Mouse (Mus musculus) left cerebral cortex, adult 2 months (tissue): ENCODE data around the gene Ctss. TPM values are rescaled to one million over a fixed set of nuclear protein-coding genes. Genes with fewer than 3 reads are reported as not detected.

Experiments used
- DNase-seq, 2 experiments: peaks; one replicate each; pipeline ENCODE4 v3.0.0; 2021 to 2022; ENCODE audit warnings: low spot score in 2 of 2, mixed read lengths in 1 of 2; ENCODE audit errors: extremely low spot score in 1 of 2
- H3K27ac ChIP-seq: fragments of 200-600 bp; 2 replicates; pipeline ENCODE4 v1.8.1; 2022
- H3K4me3 ChIP-seq: fragments of 200-600 bp; 2 replicates; pipeline ENCODE4 v1.8.1; 2022
- CTCF ChIP-seq: fragments of 200-600 bp; IDR thresholded peaks from 2 replicates; pipeline ENCODE4 v1.8.1; 2022; ENCODE audit warnings: antibody characterized with exemption, mild to moderate bottlenecking, moderate library complexity
- intact Hi-C: fragments of 180-260 bp; cut with DNase I; formaldehyde crosslinking; loops from one replicate; pipeline ENCODE4 v1.15.1; 2025
- total RNA-seq, 2 experiments: library from RNA; stranded (reverse); gene quantifications; 2 replicates each; pipeline ENCODE4 v1.2.3; 2021

The Ctss gene
- total RNA-seq, 2 experiments from 2014 or later = 55.2 to 56.9 TPM

DNA sequence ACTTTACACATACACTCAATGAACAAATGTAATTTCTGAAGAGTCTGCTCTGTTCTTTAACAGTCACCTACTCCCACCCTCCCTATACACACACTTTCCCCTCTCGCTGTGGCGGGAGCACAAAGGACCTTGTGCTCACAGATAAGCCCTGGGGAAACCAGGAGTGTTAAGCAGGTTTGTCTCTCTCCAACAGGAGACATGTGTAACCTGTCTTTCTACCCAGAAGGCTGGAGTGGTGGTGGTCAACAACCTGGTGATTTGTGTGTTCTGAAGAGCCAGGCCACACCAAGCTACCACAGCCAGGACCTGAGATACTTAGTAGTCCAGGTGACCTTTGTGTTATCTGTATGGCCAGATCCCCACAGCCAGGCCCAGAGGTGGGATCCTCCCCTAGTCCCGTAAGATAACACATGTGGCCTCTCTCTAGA, 10.0 kb upstream of the Ctss start:
- DNase-seq = no peak
- Histone ChIP-seq H3K27ac (no peak overlapping the region), H3K4me3 (no peak overlapping the region)
- intact Hi-C loops = loop anchor here (1.0 to 5.0 kb wide), 2 partner anchors 72 to 156 kb away; partner anchors contain the start of gene Golph3l
- no peak for TF ChIP-seq CTCF

DNA sequence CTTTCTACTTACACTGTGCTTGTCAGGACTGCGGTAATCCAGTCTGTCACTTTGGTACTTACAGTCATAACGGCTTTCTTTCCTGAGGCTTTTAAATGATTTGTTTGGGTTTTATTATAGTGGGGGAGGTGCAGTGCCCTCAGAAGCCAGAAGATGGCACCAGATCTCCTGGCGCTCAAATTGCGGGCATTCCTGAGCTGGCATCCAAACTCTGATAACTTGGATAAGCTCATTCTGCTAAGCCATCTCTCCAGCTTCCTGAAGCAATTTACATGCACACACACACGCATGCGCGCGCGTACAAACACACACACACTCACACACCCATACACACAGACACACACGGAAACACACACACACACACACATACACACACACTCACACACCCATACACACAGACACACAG, 9.1 kb upstream of the Ctss start:
- Histone ChIP-seq H3K4me3 (no peak overlapping the region), H3K27ac (no peak overlapping the region)
- TF ChIP-seq CTCF = peak; percentile 89
- intact Hi-C loops = loop anchor here (1.0 to 5.0 kb wide), 2 partner anchors 71 to 155 kb away; partner anchors contain the start of gene Golph3l
- peak; percentile 69 to 73 for DNase-seq

DNA sequence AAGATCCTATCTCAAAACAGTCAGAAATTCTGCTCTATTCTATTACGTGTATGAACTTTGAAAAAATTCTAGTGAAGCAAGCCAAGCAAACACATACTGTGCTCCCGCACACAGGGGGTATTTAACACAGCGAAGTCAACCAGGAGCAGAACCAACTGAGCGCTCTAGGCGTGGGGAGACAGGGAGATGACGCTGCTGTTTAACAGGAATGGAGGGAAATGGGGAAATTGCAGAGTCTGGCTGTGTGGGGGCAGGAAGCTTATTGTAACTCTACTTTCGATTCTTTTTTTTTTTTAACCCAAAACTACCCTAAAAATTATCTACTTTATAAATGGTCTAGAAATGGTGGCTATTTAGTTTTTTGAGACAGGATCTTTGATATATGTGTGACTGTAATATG, 7.7 kb upstream of the Ctss start:
- H3K4me3 ChIP-seq = no peak overlapping the region
- H3K27ac ChIP-seq = no peak overlapping the region
- no peak for DNase-seq
- intact Hi-C loops = loop anchor here (5.0 kb wide), 1 partner anchor 153 kb away; no protein-coding TSS in a partner anchor
- no peak for TF ChIP-seq CTCF

DNA sequence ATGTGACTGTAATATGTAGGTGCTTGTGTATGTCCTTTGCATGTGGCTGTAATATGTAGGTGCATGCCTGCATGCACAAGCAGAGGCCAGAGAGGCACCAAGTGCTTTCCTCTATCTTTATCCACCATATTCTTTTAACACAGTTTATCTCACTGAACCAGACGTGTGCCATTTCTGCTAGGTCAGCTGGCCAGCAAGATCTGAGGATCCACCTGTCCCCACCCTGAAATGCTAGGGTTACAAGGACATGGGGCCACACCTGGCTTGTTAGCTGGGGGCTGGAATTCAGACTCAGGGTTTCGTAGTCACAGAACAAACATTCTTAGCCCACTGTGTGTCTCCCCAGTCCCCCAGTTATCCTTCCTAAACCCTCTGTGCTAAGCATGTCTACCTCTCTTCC, 7.3 kb upstream of the Ctss start:
- Histone ChIP-seq H3K27ac (no peak overlapping the region), H3K4me3 (no peak overlapping the region)
- TF ChIP-seq CTCF = no peak
- DNase-seq = no peak
- intact Hi-C loops = loop anchor here (5.0 kb wide), 1 partner anchor 153 kb away; no protein-coding TSS in a partner anchor

DNA sequence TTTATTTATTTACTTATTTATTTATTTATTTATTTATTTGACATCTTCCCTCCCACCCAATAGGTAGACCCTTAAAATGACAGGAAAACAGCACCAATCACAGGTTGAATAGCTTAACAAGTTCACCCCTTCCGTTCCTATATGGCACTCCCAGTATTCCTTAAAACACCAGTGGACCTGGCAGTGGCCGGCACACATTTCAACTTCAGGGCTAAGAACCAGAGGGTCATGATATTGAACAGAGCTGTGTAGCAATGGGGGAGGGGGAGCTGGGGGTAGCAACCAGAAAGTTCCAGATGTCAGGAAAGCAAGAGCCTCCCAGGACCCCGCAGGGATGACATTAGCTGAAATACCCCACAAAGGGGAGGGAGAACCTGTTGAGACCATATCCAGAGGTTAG, 6.5 kb upstream of the Ctss start:
- no peak for DNase-seq
- TF ChIP-seq CTCF = no peak
- no peak overlapping the region for H3K4me3 ChIP-seq
- intact Hi-C loops = no loop called here
- H3K27ac ChIP-seq = no peak overlapping the region

DNA sequence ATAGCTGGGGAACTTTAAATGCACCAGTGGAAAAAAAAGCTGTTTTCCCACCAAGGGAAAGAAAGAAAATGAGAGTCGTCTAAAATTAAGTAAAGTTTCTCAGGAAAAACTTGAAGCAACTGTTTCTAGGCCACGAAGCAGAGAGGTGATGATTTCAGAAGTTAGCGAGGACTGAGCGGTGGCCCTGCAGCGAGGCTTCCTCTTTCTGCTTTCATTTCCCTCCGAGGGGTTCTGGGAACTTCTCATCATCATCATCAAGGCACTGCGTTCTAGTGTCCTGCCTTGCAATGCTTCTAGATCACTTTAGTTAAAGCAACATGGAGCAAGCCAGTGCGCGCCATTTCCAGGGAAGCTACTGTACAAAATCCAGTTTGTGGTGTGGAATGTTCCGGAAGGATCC, 5.4 kb upstream of the Ctss start:
- no peak for DNase-seq
- intact Hi-C loops = no loop called here
- TF ChIP-seq CTCF = no peak
- Histone ChIP-seq H3K27ac (no peak overlapping the region), H3K4me3 (no peak overlapping the region)

DNA sequence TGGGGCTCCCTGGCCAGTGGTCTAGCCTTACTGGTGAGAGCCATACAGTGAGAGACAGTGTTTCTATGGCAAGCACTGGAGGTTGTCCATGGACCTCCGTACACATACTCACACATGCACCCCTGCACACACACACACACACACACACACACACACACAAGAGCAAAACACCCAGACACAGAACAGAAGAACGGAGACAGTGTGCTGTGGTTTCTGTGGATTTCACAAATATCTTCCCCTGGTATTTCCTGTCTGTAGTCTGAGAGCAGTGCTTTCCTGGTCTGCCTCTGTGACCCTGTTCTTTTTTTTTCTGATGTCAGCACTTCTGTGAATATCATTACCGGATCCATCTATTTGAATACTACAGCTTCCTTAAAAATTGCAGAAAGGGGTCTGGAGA, 2.9 kb upstream of the Ctss start:
- H3K4me3 ChIP-seq = no peak overlapping the region
- intact Hi-C loops = no loop called here
- no peak for TF ChIP-seq CTCF
- no peak for DNase-seq
- no peak overlapping the region for H3K27ac ChIP-seq

DNA sequence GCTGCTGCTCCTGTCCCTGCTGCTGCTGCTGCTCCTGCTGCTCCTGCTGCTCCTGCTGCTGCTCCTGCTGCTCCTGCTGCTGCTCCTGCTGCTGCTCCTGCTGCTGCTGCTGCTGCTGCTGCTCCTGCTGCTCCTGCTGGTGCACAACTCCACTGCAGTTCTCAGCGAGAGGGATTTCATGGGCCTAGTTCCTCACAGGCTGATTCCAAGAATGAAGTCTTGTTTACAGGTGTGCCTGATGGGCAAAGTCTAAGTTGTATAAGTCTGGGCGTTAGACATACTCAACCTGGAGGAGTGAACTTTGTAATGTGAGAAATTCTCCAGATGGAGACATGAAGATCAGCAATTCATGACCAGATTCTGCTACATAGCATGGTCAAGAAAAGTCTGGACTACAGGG, 1.9 kb upstream of the Ctss start:
- Histone ChIP-seq H3K27ac (no peak overlapping the region), H3K4me3 (no peak overlapping the region)
- TF ChIP-seq CTCF = no peak
- intact Hi-C loops = no loop called here
- DNase-seq = no peak

DNA sequence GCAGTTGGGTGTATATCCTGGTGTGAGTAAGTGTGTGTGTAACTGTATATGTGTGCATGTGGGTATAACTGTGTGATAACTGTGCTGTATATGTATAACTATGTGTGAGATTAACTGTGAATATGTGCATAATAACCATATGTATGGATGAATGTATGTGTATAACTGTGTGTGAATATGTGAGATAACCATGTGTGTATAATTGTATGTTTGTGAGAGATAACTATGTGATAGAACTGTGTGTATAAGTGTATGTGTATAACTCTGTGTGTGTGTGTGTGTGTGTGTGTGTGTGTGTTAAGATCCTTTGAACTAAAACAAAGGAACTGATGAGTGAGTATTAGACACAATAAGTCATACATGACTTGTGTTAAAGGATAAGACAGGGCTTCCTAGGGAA, 475 bp upstream of the Ctss start:
- no peak for TF ChIP-seq CTCF
- DNase-seq = no peak
- Histone ChIP-seq H3K27ac (no peak overlapping the region), H3K4me3 (no peak overlapping the region)
- intact Hi-C loops = no loop called here

DNA sequence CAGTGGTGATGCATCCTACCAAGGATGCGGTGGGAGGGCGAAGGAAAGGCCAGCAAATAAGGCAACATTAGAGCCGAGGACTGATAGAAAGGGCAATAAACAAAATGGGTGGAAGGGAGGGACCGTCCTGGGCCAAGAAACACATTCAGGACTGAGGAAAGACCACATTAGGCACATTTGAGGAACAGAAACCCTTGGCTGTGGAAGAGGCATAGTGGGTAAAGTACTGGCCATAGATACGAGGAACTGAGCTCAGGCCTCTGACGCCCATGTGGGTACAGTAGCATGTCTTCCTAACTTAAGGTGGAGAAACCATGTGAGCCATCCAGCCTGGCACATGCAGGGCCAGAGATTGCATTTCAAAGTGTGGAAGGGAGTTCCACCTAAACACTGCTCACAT, 3.2 kb downstream of the Ctss start:
- intact Hi-C loops = no loop called here
- no peak overlapping the region for H3K27ac ChIP-seq

DNA sequence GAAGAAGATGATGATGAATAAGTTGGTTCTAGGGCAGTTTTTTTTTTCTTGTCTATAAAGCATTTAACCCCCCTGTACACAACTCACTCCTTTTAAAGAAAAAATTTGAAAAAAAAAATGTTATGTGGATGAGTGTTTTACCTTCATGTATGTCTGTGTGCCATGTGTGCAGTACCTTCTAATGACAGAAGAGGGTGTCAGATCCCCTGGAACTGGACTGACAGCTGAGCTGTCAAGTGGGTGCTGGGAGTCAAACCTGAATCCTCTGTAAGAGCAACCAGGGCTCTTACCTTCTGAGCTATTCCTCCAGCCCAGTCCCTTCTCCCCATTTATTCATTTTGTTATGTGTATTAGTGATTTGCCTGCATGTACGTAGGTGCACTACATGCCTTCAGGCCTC, 4.4 kb downstream of the Ctss start:
- intact Hi-C loops = no loop called here
- Histone ChIP-seq H3K4me3 (no peak overlapping the region), H3K27ac (no peak overlapping the region)
- DNase-seq = no peak
- no peak for TF ChIP-seq CTCF

More for the DNA sequence above, 3.2 kb downstream of the Ctss start:
- no peak for TF ChIP-seq CTCF
- no peak for DNase-seq
- H3K4me3 ChIP-seq = no peak overlapping the region

DNA sequence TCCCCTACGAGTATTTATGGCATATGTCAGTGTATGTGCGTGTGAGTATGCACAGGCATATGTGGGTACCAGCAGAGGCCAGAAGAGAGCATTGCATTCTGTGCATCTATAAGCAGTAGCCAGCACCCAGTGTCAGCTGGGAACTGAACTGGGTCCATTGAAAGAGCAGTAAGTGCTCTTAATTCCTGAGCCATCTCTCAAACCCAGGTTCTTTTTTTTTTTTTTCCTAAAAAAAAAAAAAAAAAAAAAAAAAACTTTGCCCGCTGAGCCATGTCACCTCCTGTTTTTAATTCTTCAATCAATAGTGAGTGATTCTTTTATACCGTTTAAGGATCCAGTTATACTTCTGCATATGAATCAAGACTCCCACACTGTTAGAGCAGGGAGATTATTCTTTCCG, 6.8 kb downstream of the Ctss start:
- TF ChIP-seq CTCF = no peak
- intact Hi-C loops = no loop called here
- Histone ChIP-seq H3K4me3 (no peak overlapping the region), H3K27ac (no peak overlapping the region)
- DNase-seq = no peak

DNA sequence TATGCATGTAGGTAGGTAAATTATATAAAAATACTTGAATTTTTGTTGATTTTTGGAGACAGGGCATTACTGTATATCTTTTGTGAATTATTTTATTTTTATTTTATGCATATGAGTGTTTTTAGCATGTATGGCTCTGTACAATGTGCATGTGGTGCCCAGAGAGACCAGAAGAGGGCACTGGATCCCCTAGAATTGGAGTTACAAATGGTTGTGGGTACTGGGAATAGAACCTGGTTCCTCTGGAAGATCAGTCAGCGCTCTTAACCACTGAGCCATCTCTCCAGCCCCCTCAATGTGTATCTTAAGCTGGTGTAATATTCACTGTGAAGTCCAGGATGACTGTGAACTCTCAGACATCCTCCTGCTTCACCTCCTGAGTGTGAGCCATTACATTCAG, 8.3 kb downstream of the Ctss start:
- intact Hi-C loops = no loop called here
- Histone ChIP-seq H3K27ac (no peak overlapping the region), H3K4me3 (no peak overlapping the region)
- no peak for TF ChIP-seq CTCF
- DNase-seq = no peak
